Mouse (Mus musculus) ES-Bruce4 (cell line): ENCODE measurements at regions not wholly inside any gene's neighbourhood (a gene's known extent, or its start where the extent isn't known, plus 50 kb on each side); places are given as distances from the start of the nearest gene placed in this dataset.

ENCODE experiments used
- H3K27ac ChIP-seq: 2 replicates; pipeline ENCODE4 v1.5.1; 2012; ENCODE audit warnings: low read length, inconsistent platforms; ENCODE audit not compliant: insufficient read depth
- H3K27me3 ChIP-seq: 2 replicates; pipeline ENCODE4 v1.6.1; 2012; ENCODE audit warnings: mild to moderate bottlenecking, low read length, inconsistent platforms; ENCODE audit not compliant: control insufficient read depth, poor library complexity, insufficient read depth, severe bottlenecking
- H3K36me3 ChIP-seq: 2 replicates; pipeline ENCODE4 v1.6.1; 2012; ENCODE audit warnings: inconsistent platforms, mild to moderate bottlenecking, low read length, moderate library complexity; ENCODE audit not compliant: control insufficient read depth, poor library complexity, insufficient read depth, severe bottlenecking
- H3K4me1 ChIP-seq: one replicate; pipeline ENCODE4 v1.8.1; 2011; ENCODE audit warnings: low read length; ENCODE audit not compliant: control insufficient read depth, insufficient read depth
- H3K4me3 ChIP-seq: 2 replicates; pipeline ENCODE4 v1.5.1; 2011; ENCODE audit warnings: low read depth, mild to moderate bottlenecking, low read length
- H3K9ac ChIP-seq: 2 replicates; pipeline ENCODE4 v1.6.1; 2012; ENCODE audit warnings: low read depth, mild to moderate bottlenecking, inconsistent platforms; ENCODE audit not compliant: poor library complexity, severe bottlenecking
- H3K9me3 ChIP-seq: replicated peaks from 2 replicates; pipeline ENCODE4 v1.6.1; 2012; ENCODE audit warnings: mild to moderate bottlenecking, low read length, inconsistent platforms; ENCODE audit not compliant: control insufficient read depth, poor library complexity, insufficient read depth, severe bottlenecking
- CTCF ChIP-seq: IDR thresholded peaks from one replicate; pipeline ENCODE4 v1.8.1; 2011; ENCODE audit warnings: low read depth, low read length
- EP300 ChIP-seq: IDR thresholded peaks from 2 replicates; pipeline ENCODE4 v1.6.1; 2011; ENCODE audit warnings: low read depth, low read length; ENCODE audit not compliant: insufficient read depth
- POLR2A ChIP-seq: IDR thresholded peaks from one replicate; pipeline ENCODE4 v1.8.1; 2011; ENCODE audit warnings: low read length; ENCODE audit not compliant: insufficient read depth

- H3K27ac ChIP-seq: no peak overlapping the region
- TF ChIP-seq CTCF: no peak
- no peak for TF ChIP-seq POLR2A
- no peak for TF ChIP-seq EP300
- no peaks in the 10 kb centered on the region for H3K4me1 ChIP-seq
- no peaks in the 10 kb centered on the region for H3K36me3 ChIP-seq
- H3K27me3 ChIP-seq: no peaks in the 10 kb centered on the region; the same call in 1 of the 2 replicates
- H3K9ac ChIP-seq: no peak overlapping the region
- no peak overlapping the region for H3K4me3 ChIP-seq
- no peaks in the 10 kb centered on the region; the same call in 1 of the 2 replicates for H3K9me3 ChIP-seq
Observed at GRCm38 (mm10) chr6:4430704-4431310, 73.8 kb upstream of the Col1a2 start.

GRCm38 (mm10) chr6:4432192-4432591 is 72.4 kb upstream of the Col1a2 start:
- H3K27me3 ChIP-seq: no peaks in the 10 kb centered on the region; the same call in 1 of the 2 replicates
- TF ChIP-seq EP300: no peak
- no peak for TF ChIP-seq POLR2A
- TF ChIP-seq CTCF: no peak
- no peaks in the 10 kb centered on the region for H3K36me3 ChIP-seq
- H3K4me1 ChIP-seq: no peaks in the 10 kb centered on the region
- no peak overlapping the region for H3K9ac ChIP-seq
- H3K9me3 ChIP-seq: no peaks in the 10 kb centered on the region; the same call in 1 of the 2 replicates
- no peak overlapping the region for H3K27ac ChIP-seq
- H3K4me3 ChIP-seq: no peak overlapping the region

- Histone ChIP-seq H3K36me3 (no peaks in the 10 kb centered on the region), H3K9ac (no peak overlapping the region), H3K9me3 (no peaks in the 10 kb centered on the region; the same call in 1 of the 2 replicates), H3K27me3 (no peaks in the 10 kb centered on the region), H3K4me1 (no peaks in the 10 kb centered on the region), H3K4me3 (no peak overlapping the region), H3K27ac (no peak overlapping the region)
- TF ChIP-seq POLR2A (no peak), EP300 (no peak), CTCF (no peak)
Observed at GRCm38 (mm10) chr6:4436439-4436838, 68.2 kb upstream of the Col1a2 start.

DNA sequence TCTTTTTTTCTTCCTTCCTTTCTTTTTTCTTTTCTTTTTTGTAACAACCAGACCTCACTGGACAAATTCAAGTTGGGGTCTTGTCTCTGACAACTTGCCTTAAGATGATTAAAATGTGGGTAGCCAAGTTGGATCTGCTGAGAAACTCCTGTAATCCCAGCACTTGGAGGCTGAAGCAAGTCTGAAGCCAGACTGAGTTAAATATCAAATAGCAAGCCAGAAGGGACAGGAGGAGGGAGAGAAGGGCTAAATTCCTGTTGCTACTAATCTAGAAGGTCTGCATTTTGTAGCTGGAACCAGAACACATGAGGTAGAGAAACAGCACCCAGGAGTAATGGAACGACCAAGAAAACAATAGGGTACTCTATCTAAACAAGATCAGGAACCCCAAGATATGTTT is 67.7 kb upstream of the Col1a2 start:
- H3K4me1 ChIP-seq: no peaks in the 10 kb centered on the region
- H3K27ac ChIP-seq: no peak overlapping the region
- H3K9ac ChIP-seq: no peak overlapping the region
- H3K27me3 ChIP-seq: no peaks in the 10 kb centered on the region
- no peak overlapping the region for H3K4me3 ChIP-seq
- no peaks in the 10 kb centered on the region; the same call in 1 of the 2 replicates for H3K9me3 ChIP-seq
- TF ChIP-seq POLR2A (no peak), EP300 (no peak), CTCF (no peak)
- no peaks in the 10 kb centered on the region for H3K36me3 ChIP-seq

- Histone ChIP-seq H3K4me3 (no peak overlapping the region), H3K4me1 (peaks cover 4% of the 10 kb centered on the region), H3K9me3 (no peaks in the 10 kb centered on the region), H3K36me3 (no peaks in the 10 kb centered on the region), H3K27me3 (no peaks in the 10 kb centered on the region), H3K27ac (no peak overlapping the region), H3K9ac (no peak overlapping the region)
- TF ChIP-seq EP300 (no peak), CTCF (no peak), POLR2A (no peak)
Observed at GRCm38 (mm10) chr6:4441618-4442167, 62.9 kb upstream of the Col1a2 start.

GRCm38 (mm10) chr6:4445906-4446305 is 58.7 kb upstream of the Col1a2 start:
- no peak for TF ChIP-seq EP300
- TF ChIP-seq POLR2A: no peak
- TF ChIP-seq CTCF: no peak
- Histone ChIP-seq H3K27ac (no peak overlapping the region), H3K9me3 (no peaks in the 10 kb centered on the region), H3K9ac (no peak overlapping the region), H3K36me3 (no peaks in the 10 kb centered on the region), H3K4me1 (peaks cover 4% of the 10 kb centered on the region), H3K4me3 (no peak overlapping the region), H3K27me3 (no peaks in the 10 kb centered on the region)

GRCm38 (mm10) chr6:4451227-4451626 is 53.4 kb upstream of the Col1a2 start:
- Histone ChIP-seq H3K27ac (no peak overlapping the region), H3K36me3 (no peaks in the 10 kb centered on the region), H3K9me3 (no peaks in the 10 kb centered on the region), H3K27me3 (no peaks in the 10 kb centered on the region), H3K4me1 (peaks cover 4% of the 10 kb centered on the region), H3K4me3 (no peak overlapping the region), H3K9ac (no peak overlapping the region)
- TF ChIP-seq CTCF: no peak
- no peak for TF ChIP-seq EP300
- no peak for TF ChIP-seq POLR2A
